Mouse (Mus musculus) lung, adult 2 months (tissue): Measurements from ENCODE around the gene Klhl40. TPM values are rescaled to one million over a fixed set of nuclear protein-coding genes. Genes with fewer than 3 reads are reported as not detected.

Experiments used
- DNase-seq: peaks from one replicate; pipeline ENCODE4 v3.0.0; 2022
- H3K4me1 ChIP-seq: fragments of 200-500 bp; 2 replicates; pipeline ENCODE4 v1.6.1; 2011; ENCODE audit warnings: low read length; ENCODE audit not compliant: control insufficient read depth, insufficient read depth
- H3K4me3 ChIP-seq: fragments of 200-500 bp; replicated peaks from 2 replicates; pipeline ENCODE3; 2011; ENCODE audit warnings: low read depth, mild to moderate bottlenecking, control low read depth, low read length; ENCODE audit errors: extremely low read depth
- CTCF ChIP-seq: fragments of 200-500 bp; IDR thresholded peaks from 2 replicates; pipeline ENCODE4 v1.5.1; 2011; ENCODE audit warnings: mild to moderate bottlenecking, low read length, control low read depth; ENCODE audit not compliant: insufficient read depth
- POLR2A ChIP-seq: fragments of 200-500 bp; IDR thresholded peaks from 2 replicates; pipeline ENCODE4 v1.6.1; 2011; ENCODE audit warnings: low read depth, mild to moderate bottlenecking, control low read depth, low read length, borderline replicate concordance; ENCODE audit errors: extremely low read depth
- WGBS: fragments of 180-500 bp; shearing (Covaris S2); methylation state at CpG from one replicate; pipeline ENCODE4 v1.1.7; 2018; 5-methylcytosine and 5-hydroxymethylcytosine counted together
- polyA plus RNA-seq: library from polyadenylated mRNA; depleted of rRNA; stranded (reverse); fragments of >200 nt; gene quantifications from 2 replicates; pipeline ENCODE4 v1.2.3, GENCODE M21; 2012

Gene Klhl40
- polyA plus RNA-seq, 1 experiment: 4.4 TPM

DNA sequence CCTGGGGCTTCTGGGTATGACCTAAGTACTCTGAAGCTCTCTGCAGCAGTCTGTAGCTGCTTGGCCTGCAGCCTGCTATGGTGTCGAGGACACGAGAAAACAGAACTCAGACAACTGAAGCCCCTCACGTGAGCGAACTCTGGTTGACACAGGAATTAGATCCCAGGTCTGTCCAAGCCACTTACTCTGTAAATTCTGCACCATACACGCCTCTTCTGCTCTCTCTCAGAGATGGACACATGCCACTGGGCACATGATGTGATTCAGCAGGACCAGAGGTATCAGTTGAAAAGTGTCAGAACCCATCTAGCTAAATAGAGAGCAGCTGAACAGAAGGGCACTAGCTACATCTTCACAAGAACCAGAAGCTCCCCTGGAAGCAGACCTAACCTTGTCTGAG lies 5.0 kb upstream of the Klhl40 start:
- TF ChIP-seq CTCF (no peak), POLR2A (no peak)
- WGBS: 59% methylated on average over 5 of the region's 5 CpGs
- H3K4me1 ChIP-seq: no peaks in the 10 kb centered on the region
- no peak for DNase-seq
- no peak overlapping the region for H3K4me3 ChIP-seq

DNA sequence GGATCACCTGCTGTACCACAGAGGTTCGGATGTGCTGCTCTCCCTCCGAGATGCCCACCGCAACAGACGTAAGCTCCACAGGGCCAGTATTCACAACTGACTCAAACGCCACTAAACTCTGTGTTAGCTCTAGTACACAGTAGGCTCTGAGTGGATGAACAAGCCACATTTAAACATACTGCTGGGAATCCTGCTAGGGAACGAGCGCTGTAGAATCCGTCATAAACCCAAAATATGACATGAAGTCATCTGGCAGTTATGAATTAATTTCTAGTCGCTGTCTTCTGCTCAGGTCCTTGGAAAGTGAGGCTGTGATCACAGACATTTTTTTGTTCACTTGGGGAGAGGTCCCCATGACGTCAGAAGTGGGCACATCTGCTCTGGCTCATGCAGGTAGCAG lies 1.5 kb upstream of the Klhl40 start:
- 78% methylated on average over 10 of the region's 10 CpGs for WGBS
- no peak for DNase-seq
- no peak overlapping the region for H3K4me3 ChIP-seq
- H3K4me1 ChIP-seq: peaks cover 3% of the 10 kb centered on the region; the same call in 1 of the 2 replicates
- TF ChIP-seq POLR2A: no peak
- TF ChIP-seq CTCF: no peak

DNA sequence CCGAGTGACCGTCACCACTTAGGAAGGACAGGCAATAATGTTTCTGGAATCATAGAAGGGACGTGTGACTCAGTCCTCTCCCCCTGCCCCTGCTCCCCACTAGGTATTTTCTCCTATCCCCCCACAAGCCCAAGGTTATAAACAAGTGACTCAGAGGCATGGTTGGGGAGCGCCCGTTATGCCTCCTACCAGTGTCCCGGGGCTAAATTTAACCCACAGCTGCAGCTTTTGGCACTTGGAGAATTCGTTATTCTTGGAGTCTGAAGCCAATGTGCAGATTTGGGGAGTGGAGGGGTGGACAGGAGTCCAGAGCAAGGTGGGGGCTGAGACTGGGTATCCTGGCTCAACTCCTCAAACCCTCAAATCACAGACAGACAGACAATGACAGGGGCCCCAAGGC lies 896 bp upstream of the Klhl40 start:
- TF ChIP-seq CTCF (no peak), POLR2A (no peak)
- DNase-seq: no peak
- Histone ChIP-seq H3K4me1 (peaks cover 3% of the 10 kb centered on the region; the same call in 1 of the 2 replicates), H3K4me3 (no peak overlapping the region)
- 73% methylated on average over 7 of the region's 7 CpGs for WGBS

DNA sequence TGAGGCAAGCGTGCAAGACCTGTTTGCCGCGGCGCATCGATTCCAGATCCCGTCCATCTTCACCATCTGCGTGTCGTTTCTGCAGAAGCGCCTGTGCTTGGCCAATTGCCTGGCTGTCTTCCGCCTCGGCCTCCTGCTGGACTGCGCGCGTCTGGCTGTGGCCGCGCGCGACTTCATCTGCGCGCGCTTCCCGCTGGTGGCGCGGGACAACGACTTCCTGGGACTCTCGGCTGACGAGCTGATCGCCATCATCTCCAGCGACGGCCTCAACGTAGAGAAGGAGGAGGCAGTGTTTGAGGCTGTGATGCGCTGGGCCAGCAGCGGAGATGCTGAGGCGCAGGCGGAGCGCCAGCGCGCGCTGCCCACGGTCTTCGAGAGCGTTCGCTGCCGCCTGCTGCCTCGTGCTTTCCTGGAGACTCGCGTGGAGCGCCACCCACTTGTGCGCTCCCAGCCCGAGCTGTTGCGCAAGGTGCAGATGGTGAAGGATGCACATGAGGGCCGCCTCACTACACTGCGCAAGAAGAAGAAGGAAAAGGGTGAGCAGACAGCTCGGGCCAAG lies 738 bp downstream of the Klhl40 start:
- 10% methylated on average over 54 of the region's 54 CpGs for WGBS
- no peak for TF ChIP-seq CTCF
- no peak for TF ChIP-seq POLR2A
- no peak for DNase-seq
- Histone ChIP-seq H3K4me3 (no peak overlapping the region), H3K4me1 (peaks cover 3% of the 10 kb centered on the region; the same call in 1 of the 2 replicates)

DNA sequence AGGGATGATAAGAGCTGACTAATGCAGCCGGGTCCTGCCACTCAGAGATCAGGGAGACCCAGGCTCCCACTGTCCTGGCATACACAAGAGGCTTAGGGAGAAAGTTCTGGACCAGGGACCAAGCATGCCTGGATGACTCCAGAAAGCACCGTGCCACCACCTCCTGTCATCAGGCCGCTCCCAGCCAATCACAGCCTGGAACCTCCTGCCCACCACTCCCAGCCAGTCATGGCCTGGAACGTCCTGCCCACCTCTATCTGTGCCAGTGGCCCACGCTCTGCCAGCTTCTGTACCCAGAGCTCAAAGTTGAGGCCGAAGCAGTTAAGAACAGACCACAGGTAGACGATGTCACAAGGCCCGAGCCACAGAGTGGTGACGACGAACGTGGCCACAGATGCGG lies 7.4 kb downstream of the Klhl40 start:
- TF ChIP-seq CTCF: no peak
- no peak for TF ChIP-seq POLR2A
- WGBS: 83% methylated on average over 12 of the region's 12 CpGs
- no peak for DNase-seq
- Histone ChIP-seq H3K4me3 (no peak overlapping the region), H3K4me1 (no peaks in the 10 kb centered on the region)

DNA sequence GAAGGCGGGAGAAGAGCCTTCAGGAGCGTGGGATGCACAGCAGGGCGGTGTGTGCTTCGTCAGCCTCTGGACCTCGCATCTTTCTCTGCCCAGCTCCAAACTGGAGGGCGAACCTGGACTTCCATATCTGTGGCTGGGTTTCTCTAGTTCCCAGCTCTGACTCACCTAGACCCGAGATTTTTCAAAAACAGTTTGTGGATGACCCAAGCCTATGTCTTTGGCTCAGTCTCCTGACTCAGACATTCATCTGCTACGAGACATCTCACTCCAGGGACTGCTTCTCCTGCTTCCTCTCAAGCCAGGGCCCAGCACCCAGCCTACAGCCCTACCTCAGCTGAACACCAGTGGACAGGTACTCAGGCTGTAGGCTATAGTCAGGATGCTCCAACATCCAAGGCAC lies 7.9 kb downstream of the Klhl40 start:
- WGBS: 81% methylated on average over 8 of the region's 8 CpGs
- no peaks in the 10 kb centered on the region for H3K4me1 ChIP-seq
- DNase-seq: no peak
- TF ChIP-seq CTCF: no peak
- TF ChIP-seq POLR2A: no peak
- no peak overlapping the region for H3K4me3 ChIP-seq

DNA sequence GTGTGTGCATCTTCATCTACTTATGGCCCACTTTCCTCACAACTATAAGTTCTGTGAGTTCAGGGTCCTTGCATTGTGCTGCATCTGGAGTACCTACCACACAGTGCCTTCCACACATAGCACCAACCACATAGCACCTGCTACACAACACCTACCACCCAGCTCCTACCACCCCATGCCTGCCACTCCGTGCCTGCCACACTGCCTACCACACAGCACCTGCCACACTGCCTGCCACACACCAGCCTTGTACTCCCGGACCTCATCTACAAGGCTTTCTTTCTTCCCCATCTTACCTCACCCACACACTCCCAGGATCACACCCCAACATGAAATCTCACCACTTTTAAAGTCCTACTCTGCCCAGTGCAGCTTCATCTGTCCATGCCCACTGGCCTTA lies 9.0 kb downstream of the Klhl40 start:
- Histone ChIP-seq H3K4me3 (no peak overlapping the region), H3K4me1 (no peaks in the 10 kb centered on the region)
- TF ChIP-seq CTCF (no peak), POLR2A (no peak)
- no peak for DNase-seq
- 75% methylated on average over 2 of the region's 2 CpGs for WGBS

DNA sequence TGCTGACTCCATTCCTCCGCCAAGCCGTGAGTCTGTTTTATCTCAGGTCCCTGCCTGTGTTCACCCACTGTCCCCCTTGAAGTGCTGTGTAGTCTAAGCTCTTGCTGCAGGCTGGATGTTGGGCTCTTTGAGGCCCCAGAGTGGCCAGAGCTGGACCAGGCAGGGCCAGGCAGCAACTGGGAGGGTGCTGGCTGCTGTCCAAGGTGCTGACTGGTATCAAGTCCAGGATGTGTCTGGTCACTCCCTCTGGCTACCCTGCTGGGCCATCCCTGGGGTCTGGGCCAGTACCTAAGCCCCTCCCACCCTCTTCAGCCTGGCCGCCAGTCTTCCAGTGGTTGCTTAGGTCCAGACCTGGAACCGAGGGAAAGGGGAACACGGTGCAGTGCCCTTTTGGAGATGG lies 13.8 kb downstream of the Klhl40 start:
- H3K4me1 ChIP-seq: no peaks in the 10 kb centered on the region

DNA sequence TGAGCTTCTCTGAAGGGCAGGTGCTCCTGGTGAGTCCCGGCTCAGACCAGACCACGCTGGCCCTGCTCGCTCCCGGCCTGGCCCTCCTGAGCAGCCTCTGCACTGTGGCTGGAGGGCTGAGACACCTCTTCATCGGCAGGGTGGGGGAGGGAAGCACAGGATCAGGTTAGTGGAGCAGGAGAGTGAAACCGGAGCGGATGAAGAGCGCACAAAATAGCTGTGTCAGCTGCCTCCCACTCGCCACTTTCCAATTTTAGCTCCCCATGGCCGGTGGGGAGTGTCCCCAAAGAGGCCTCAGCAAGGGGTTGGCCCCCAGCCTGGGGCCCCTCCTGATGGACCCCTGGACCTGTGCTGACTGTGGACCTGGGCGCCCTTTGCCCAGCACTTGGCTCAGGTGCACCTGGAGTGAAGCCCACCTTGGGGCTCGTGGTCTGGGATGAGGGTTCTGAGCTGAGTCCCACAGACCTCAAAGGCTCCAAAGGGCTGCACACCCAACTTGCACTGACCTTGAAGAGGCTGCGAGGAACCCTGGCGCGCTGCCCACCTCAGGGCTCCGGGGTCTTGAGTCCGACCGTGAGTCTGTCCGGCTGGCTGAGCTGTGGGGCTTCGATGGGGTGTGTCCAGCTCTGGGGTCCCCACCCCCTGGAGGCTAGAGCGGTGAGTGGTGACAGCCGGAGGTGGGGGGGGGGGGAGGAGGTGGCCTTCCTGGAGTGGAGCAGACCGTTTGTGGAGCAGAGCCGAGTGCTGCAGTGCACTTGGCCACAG lies 14.5 kb downstream of the Klhl40 start, which contains the start of gene Hhatl:
Gene Hhatl, minus strand, starts transcription at position 751 of the 765 bp plus-strand sequence.
- WGBS: 40% methylated on average over 24 of the region's 24 CpGs
- Histone ChIP-seq H3K4me3 (no peak within 1 kb of the TSS), H3K4me1 (no peaks in the 10 kb centered on the region)
- no peak for DNase-seq
- no peak for TF ChIP-seq POLR2A

More for the DNA sequence above, 13.8 kb downstream of the Klhl40 start:
- no peak for TF ChIP-seq POLR2A
- no peak for TF ChIP-seq CTCF
- H3K4me3 ChIP-seq: no peak overlapping the region
- peak; percentile 25 for DNase-seq
- 19% methylated on average over 5 of the region's 5 CpGs for WGBS
